Mouse (Mus musculus) myocyte (in vitro differentiated cells): ENCODE results near the gene Fxyd5.

Experiments used
- CEBPB ChIP-seq: IDR thresholded peaks from 2 replicates; pipeline ENCODE4 v1.6.1; 2011; ENCODE audit warnings: mild to moderate bottlenecking, moderate library complexity; ENCODE audit not compliant: poor library complexity, insufficient read depth, severe bottlenecking
- E2F4 ChIP-seq: IDR thresholded peaks from one replicate; pipeline ENCODE4 v1.6.1; 2011; ENCODE audit warnings: mild to moderate bottlenecking, control low read depth, moderate library complexity; ENCODE audit not compliant: insufficient read depth
- MAX ChIP-seq: IDR thresholded peaks from one replicate; pipeline ENCODE4 v1.6.1; 2011; ENCODE audit warnings: low read depth, mild to moderate bottlenecking, control low read depth
- MYOD1 ChIP-seq, 3 experiments: IDR thresholded peaks; one replicate each; pipeline ENCODE4 v1.6.1; 2011; ENCODE audit warnings: control low read depth in 2 of 3, low read depth in 2 of 3, mild to moderate bottlenecking in 2 of 3, moderate library complexity in 1 of 3; ENCODE audit not compliant: insufficient read length in 2 of 3, control insufficient read depth in 1 of 3
- MYOG ChIP-seq, 3 experiments: IDR thresholded peaks; one replicate each; pipeline ENCODE4 v1.6.1; 2011; ENCODE audit warnings: control low read depth in 2 of 3, low read depth in 2 of 3, mild to moderate bottlenecking in 2 of 3; ENCODE audit not compliant: insufficient read length in 2 of 3, control insufficient read depth in 1 of 3, insufficient read depth in 1 of 3
- POLR2A ChIP-seq: IDR thresholded peaks from one replicate; pipeline ENCODE4 v1.6.1; 2011; ENCODE audit warnings: low read depth, mild to moderate bottlenecking, control low read depth, moderate library complexity; ENCODE audit not compliant: insufficient read length
- POLR2AphosphoS2 ChIP-seq: IDR thresholded peaks from one replicate; pipeline ENCODE4 v1.6.1; 2011; ENCODE audit warnings: low read depth, control low read depth; ENCODE audit not compliant: insufficient read length
- SRF ChIP-seq: IDR thresholded peaks from one replicate; pipeline ENCODE4 v1.6.1; 2011; ENCODE audit warnings: low read depth; ENCODE audit not compliant: control insufficient read depth, insufficient read length
- TCF12 ChIP-seq: IDR thresholded peaks from one replicate; pipeline ENCODE4 v1.6.1; 2011; ENCODE audit warnings: mild to moderate bottlenecking, control low read depth; ENCODE audit not compliant: poor library complexity, insufficient read depth, severe bottlenecking
- TCF3 ChIP-seq: IDR thresholded peaks from one replicate; pipeline ENCODE4 v1.6.1; 2011; ENCODE audit warnings: low read depth, control low read depth; ENCODE audit not compliant: insufficient read length
- USF1 ChIP-seq: IDR thresholded peaks from one replicate; pipeline ENCODE4 v1.6.1; 2011; ENCODE audit warnings: low read depth, mild to moderate bottlenecking, control low read depth, moderate library complexity

GRCm38 (mm10) chr7:31036917-31037316 is 5.4 kb downstream of the Fxyd5 start:
- TF ChIP-seq POLR2AphosphoS2 (no peak), MYOD1 (IDR thresholded peaks at IDR 0.05; ENCODE audit: control insufficient read depth in 1 of 3, insufficient read length in 2 of 3, low read depth in 2 of 3) (no peak), POLR2A (no peak), MAX (no peak), CEBPB (no peak), E2F4 (no peak), TCF12 (no peak), USF1 (no peak), TCF3 (no peak), SRF (no peak), MYOG (IDR thresholded peaks at IDR 0.05; ENCODE audit: control insufficient read depth in 1 of 3, insufficient read depth in 1 of 3, insufficient read length in 2 of 3, low read depth in 2 of 3) (no peak)
